Mouse (Mus musculus): Measurements from ENCODE around the gene Gsg1l2. TPM values are rescaled to one million over a fixed set of nuclear protein-coding genes. Genes with fewer than 3 reads are reported as not detected.

Gsg1l2 gene
- not detected in 2 replicates for polyA plus RNA-seq (2015; fragmentation: Nextera tagmentation; extraction: Ambion mirVana)

- Histone ChIP-seq H3K36me3 (no peaks in the 10 kb centered on the region), H3K9ac (no peak within 1 kb of the TSS), H3K4me1 (no peaks in the 10 kb centered on the region), H3K4me2 (replicated peaks) (no peak within 1 kb of the TSS), H3K27me3 (no peaks in the 10 kb centered on the region), H3K4me3 (replicated peaks) (no peak within 1 kb of the TSS), H3K9me3 (replicated peaks) (no peaks in the 10 kb centered on the region), H3K27ac (replicated peaks) (no peak within 1 kb of the TSS)
- 82% methylated on average over 12 of the region's 12 CpGs for WGBS
- no peak for ATAC-seq (ENCODE audit: insufficient number of reproducible peaks, low FRiP score, low TSS enrichment, low read depth)
Observed at GRCm38 (mm10) chr11:67774379-67774778, at the start of gene Gsg1l2. Gsg1l2 (plus strand) TSS chr11:67774608.

GRCm38 (mm10) chr11:67727095-67727494, 47.3 kb upstream of the Gsg1l2 start:
- H3K9me3 ChIP-seq (replicated peaks) = no peaks in the 10 kb centered on the region
- no peaks in the 10 kb centered on the region for H3K36me3 ChIP-seq
- peaks cover 8% of the 10 kb centered on the region for H3K4me1 ChIP-seq
- H3K4me2 ChIP-seq (replicated peaks) = no peak overlapping the region
- 55% methylated on average over 6 of the region's 6 CpGs for WGBS
- no peaks in the 10 kb centered on the region for H3K27me3 ChIP-seq
- H3K4me3 ChIP-seq (replicated peaks) = no peak overlapping the region
- H3K27ac ChIP-seq (replicated peaks) = peak overlapping the region; percentile 11; the same call in 1 of the 2 replicates
- ATAC-seq (ENCODE audit: insufficient number of reproducible peaks, low FRiP score, low TSS enrichment, low read depth) = no peak
- H3K9ac ChIP-seq = no peak overlapping the region

- H3K4me2 ChIP-seq (replicated peaks) = no peak overlapping the region
- H3K9ac ChIP-seq = no peak overlapping the region
- H3K4me1 ChIP-seq = peaks cover 8% of the 10 kb centered on the region
- no peak overlapping the region for H3K4me3 ChIP-seq (replicated peaks)
- H3K36me3 ChIP-seq = no peaks in the 10 kb centered on the region
- no peaks in the 10 kb centered on the region for H3K9me3 ChIP-seq (replicated peaks)
- no peak overlapping the region for H3K27ac ChIP-seq (replicated peaks)
- ATAC-seq (ENCODE audit: insufficient number of reproducible peaks, low FRiP score, low TSS enrichment, low read depth) = no peak
- no peaks in the 10 kb centered on the region for H3K27me3 ChIP-seq
Observed at GRCm38 (mm10) chr11:67728726-67729125, 45.7 kb upstream of the Gsg1l2 start.

- 89% methylated on average over 2 of the region's 2 CpGs for WGBS
- H3K9me3 ChIP-seq (replicated peaks) = no peaks in the 10 kb centered on the region
- no peak overlapping the region for H3K27ac ChIP-seq (replicated peaks)
- no peak for ATAC-seq (ENCODE audit: insufficient number of reproducible peaks, low FRiP score, low TSS enrichment, low read depth)
- no peak overlapping the region for H3K4me3 ChIP-seq (replicated peaks)
- no peaks in the 10 kb centered on the region for H3K36me3 ChIP-seq
- no peak overlapping the region for H3K4me2 ChIP-seq (replicated peaks)
- no peaks in the 10 kb centered on the region for H3K27me3 ChIP-seq
- H3K9ac ChIP-seq = no peak overlapping the region
- H3K4me1 ChIP-seq = peaks cover 8% of the 10 kb centered on the region
Observed at GRCm38 (mm10) chr11:67731056-67731455, 43.4 kb upstream of the Gsg1l2 start.

- Histone ChIP-seq H3K9ac (no peak overlapping the region), H3K4me1 (no peaks in the 10 kb centered on the region), H3K4me3 (replicated peaks) (no peak overlapping the region), H3K4me2 (replicated peaks) (no peak overlapping the region), H3K27me3 (no peaks in the 10 kb centered on the region), H3K27ac (replicated peaks) (no peak overlapping the region), H3K9me3 (replicated peaks) (no peaks in the 10 kb centered on the region), H3K36me3 (no peaks in the 10 kb centered on the region)
- 85% methylated on average over 1 of the region's 1 CpGs for WGBS
- ATAC-seq (ENCODE audit: insufficient number of reproducible peaks, low FRiP score, low TSS enrichment, low read depth) = no peak
Observed at GRCm38 (mm10) chr11:67733726-67734125, 40.7 kb upstream of the Gsg1l2 start.

- Histone ChIP-seq H3K4me1 (no peaks in the 10 kb centered on the region), H3K27me3 (no peaks in the 10 kb centered on the region), H3K36me3 (no peaks in the 10 kb centered on the region), H3K4me3 (replicated peaks) (no peak overlapping the region), H3K9me3 (replicated peaks) (no peaks in the 10 kb centered on the region), H3K9ac (no peak overlapping the region), H3K4me2 (replicated peaks) (no peak overlapping the region), H3K27ac (replicated peaks) (no peak overlapping the region)
- WGBS = 51% methylated on average over 3 of the region's 3 CpGs
- no peak for ATAC-seq (ENCODE audit: insufficient number of reproducible peaks, low FRiP score, low TSS enrichment, low read depth)
Observed at GRCm38 (mm10) chr11:67734597-67734996, 39.8 kb upstream of the Gsg1l2 start.

- no peaks in the 10 kb centered on the region for H3K9me3 ChIP-seq (replicated peaks)
- 75% methylated on average over 6 of the region's 6 CpGs for WGBS
- H3K27me3 ChIP-seq = no peaks in the 10 kb centered on the region
- no peak for ATAC-seq (ENCODE audit: insufficient number of reproducible peaks, low FRiP score, low TSS enrichment, low read depth)
- no peak overlapping the region for H3K4me2 ChIP-seq (replicated peaks)
- no peaks in the 10 kb centered on the region for H3K36me3 ChIP-seq
- no peak overlapping the region for H3K4me3 ChIP-seq (replicated peaks)
- H3K27ac ChIP-seq (replicated peaks) = no peak overlapping the region
- H3K9ac ChIP-seq = no peak overlapping the region
- H3K4me1 ChIP-seq = no peaks in the 10 kb centered on the region
Observed at GRCm38 (mm10) chr11:67738345-67738744, 36.1 kb upstream of the Gsg1l2 start.

- no peaks in the 10 kb centered on the region for H3K9me3 ChIP-seq (replicated peaks)
- no peak overlapping the region for H3K9ac ChIP-seq
- H3K27ac ChIP-seq (replicated peaks) = no peak overlapping the region
- no peak overlapping the region for H3K4me3 ChIP-seq (replicated peaks)
- no peaks in the 10 kb centered on the region for H3K36me3 ChIP-seq
- no peak overlapping the region for H3K4me2 ChIP-seq (replicated peaks)
- no peaks in the 10 kb centered on the region for H3K27me3 ChIP-seq
- ATAC-seq (ENCODE audit: insufficient number of reproducible peaks, low FRiP score, low TSS enrichment, low read depth) = no peak
- 85% methylated on average over 5 of the region's 5 CpGs for WGBS
- H3K4me1 ChIP-seq = no peaks in the 10 kb centered on the region
Observed at GRCm38 (mm10) chr11:67738846-67739490, 35.4 kb upstream of the Gsg1l2 start.

GRCm38 (mm10) chr11:67741569-67741968, 32.8 kb upstream of the Gsg1l2 start:
- Histone ChIP-seq H3K27ac (replicated peaks) (no peak overlapping the region), H3K4me3 (replicated peaks) (no peak overlapping the region), H3K27me3 (no peaks in the 10 kb centered on the region), H3K4me1 (no peaks in the 10 kb centered on the region), H3K9me3 (replicated peaks) (no peaks in the 10 kb centered on the region), H3K36me3 (no peaks in the 10 kb centered on the region), H3K9ac (no peak overlapping the region), H3K4me2 (replicated peaks) (no peak overlapping the region)
- ATAC-seq (ENCODE audit: insufficient number of reproducible peaks, low FRiP score, low TSS enrichment, low read depth) = no peak

- no peak overlapping the region for H3K27ac ChIP-seq (replicated peaks)
- WGBS = 93% methylated on average over 1 of the region's 1 CpGs
- no peaks in the 10 kb centered on the region for H3K4me1 ChIP-seq
- no peak for ATAC-seq (ENCODE audit: insufficient number of reproducible peaks, low FRiP score, low TSS enrichment, low read depth)
- H3K4me3 ChIP-seq (replicated peaks) = no peak overlapping the region
- no peak overlapping the region for H3K4me2 ChIP-seq (replicated peaks)
- no peak overlapping the region for H3K9ac ChIP-seq
- no peaks in the 10 kb centered on the region for H3K9me3 ChIP-seq (replicated peaks)
- H3K27me3 ChIP-seq = no peaks in the 10 kb centered on the region
- H3K36me3 ChIP-seq = no peaks in the 10 kb centered on the region
Observed at GRCm38 (mm10) chr11:67756287-67756686, 18.1 kb upstream of the Gsg1l2 start.

GRCm38 (mm10) chr11:67757373-67758167, 16.8 kb upstream of the Gsg1l2 start:
- 65% methylated on average over 15 of the region's 15 CpGs for WGBS
- Histone ChIP-seq H3K9me3 (replicated peaks) (no peaks in the 10 kb centered on the region), H3K4me3 (replicated peaks) (no peak overlapping the region), H3K4me1 (no peaks in the 10 kb centered on the region), H3K4me2 (replicated peaks) (no peak overlapping the region), H3K27me3 (no peaks in the 10 kb centered on the region), H3K27ac (replicated peaks) (no peak overlapping the region), H3K9ac (no peak overlapping the region), H3K36me3 (no peaks in the 10 kb centered on the region)
- ATAC-seq (ENCODE audit: insufficient number of reproducible peaks, low FRiP score, low TSS enrichment, low read depth) = no peak

- no peaks in the 10 kb centered on the region for H3K9me3 ChIP-seq (replicated peaks)
- no peak within 1 kb of the TSS for H3K9ac ChIP-seq
- WGBS = 74% methylated on average over 14 of the region's 14 CpGs
- H3K4me3 ChIP-seq (replicated peaks) = no peak within 1 kb of the TSS
- H3K36me3 ChIP-seq = no peaks in the 10 kb centered on the region
- H3K27ac ChIP-seq (replicated peaks) = no peak within 1 kb of the TSS
- no peaks in the 10 kb centered on the region for H3K4me1 ChIP-seq
- no peak within 1 kb of the TSS for H3K4me2 ChIP-seq (replicated peaks)
- H3K27me3 ChIP-seq = no peaks in the 10 kb centered on the region
- ATAC-seq (ENCODE audit: insufficient number of reproducible peaks, low FRiP score, low TSS enrichment, low read depth) = no peak
Observed at GRCm38 (mm10) chr11:67771053-67771452, 3.4 kb upstream of the Gsg1l2 start, which contains the start of gene Glp2r. Glp2r (minus strand) TSS chr11:67771153.
